Mouse (Mus musculus): ENCODE measurements around the gene Olfr617.
"Not testable (repeated sequence)": the region's sequence is repeated elsewhere in the genome, so short reads cannot be mapped to it uniquely, and the experiment has no call there.

Olfr617 gene

GRCm38 (mm10) chr7:103572761-103573160, at the start of gene Olfr617:
Olfr617 (plus strand) TSS chr7:103573061.
- no peak for DNase-seq (ENCODE audit: low read depth, low spot score)

- not testable (repeated sequence) for DNase-seq (ENCODE audit: low read depth, low spot score)
Observed at GRCm38 (mm10) chr7:103542617-103543016, 30.2 kb upstream of the Olfr617 start, which contains the start of gene Olfr612. Olfr612 (minus strand) TSS chr7:103542717.

GRCm38 (mm10) chr7:103547774-103548173, 25.1 kb upstream of the Olfr617 start, which contains the start of gene Olfr613:
Olfr613 (plus strand) TSS chr7:103548074.
- DNase-seq (ENCODE audit: low read depth, low spot score): no peak

GRCm38 (mm10) chr7:103555779-103556178, 17.1 kb upstream of the Olfr617 start, which contains the start of gene Olfr615:
Olfr615 (plus strand) TSS chr7:103556079.
- DNase-seq (ENCODE audit: low read depth, low spot score): no peak

GRCm38 (mm10) chr7:103569043-103569442, 3.8 kb upstream of the Olfr617 start, which contains the start of gene Olfr616:
Olfr616 (minus strand) TSS chr7:103569143.
- DNase-seq (ENCODE audit: low read depth, low spot score): no peak

GRCm38 (mm10) chr7:103589803-103590202, 16.9 kb downstream of the Olfr617 start, which contains the start of gene Olfr618:
Olfr618 (plus strand) TSS chr7:103590103.
- DNase-seq (ENCODE audit: low read depth, low spot score): no peak

GRCm38 (mm10) chr7:103600275-103600674, 27.4 kb downstream of the Olfr617 start, which contains the start of gene Olfr619:
Olfr619 (plus strand) TSS chr7:103600575.
- no peak for DNase-seq (ENCODE audit: low read depth, low spot score)

GRCm38 (mm10) chr7:103607425-103607824, 34.6 kb downstream of the Olfr617 start:
- no peak for DNase-seq (ENCODE audit: low read depth, low spot score)

- no peak for DNase-seq (ENCODE audit: low read depth, low spot score)
Observed at GRCm38 (mm10) chr7:103612434-103612833, 39.6 kb downstream of the Olfr617 start, which contains the start of gene Olfr620. Olfr620 (minus strand) TSS chr7:103612534.

Data from CD4-positive helper T cell, adult 2 months (primary cell).